Mouse (Mus musculus) forebrain, postnatal 0 days (tissue): Measurements from ENCODE around the gene Gsg1. TPM values are rescaled to one million over a fixed set of nuclear protein-coding genes. Genes with fewer than 3 reads are reported as not detected.

Experiments
- ATAC-seq: fragments of 200-750 bp; cut with Nextera tagmentation; 2 replicates; pipeline ENCODE4 v1.8.0; 2017; ENCODE audit warnings: mild to moderate bottlenecking, moderate library complexity
- DNase-seq: peaks from one replicate; pipeline ENCODE4 v3.0.0-alpha.2; 2015
- H3K27ac ChIP-seq: fragments of 300-500 bp; sonication (generic); 2 replicates; pipeline ENCODE4 v1.5.1; 2014; ENCODE audit warnings: low read depth, mild to moderate bottlenecking, antibody characterized with exemption, low read length, moderate library complexity, mixed read lengths
- H3K27me3 ChIP-seq: fragments of 300-500 bp; sonication (generic); 2 replicates; pipeline ENCODE4 v1.6.1; 2014; ENCODE audit warnings: mild to moderate bottlenecking, low read length, mixed read lengths; ENCODE audit not compliant: insufficient read depth
- H3K36me3 ChIP-seq: fragments of 300-500 bp; sonication (generic); 2 replicates; pipeline ENCODE4 v1.6.1; 2014; ENCODE audit warnings: mild to moderate bottlenecking, moderate library complexity; ENCODE audit not compliant: insufficient read depth
- H3K4me1 ChIP-seq: fragments of 300-500 bp; sonication (generic); 2 replicates; pipeline ENCODE4 v1.6.1; 2014; ENCODE audit warnings: antibody characterized with exemption; ENCODE audit not compliant: insufficient read depth
- H3K4me2 ChIP-seq: fragments of 300-500 bp; sonication (generic); 2 replicates; pipeline ENCODE4 v1.6.1; 2014; ENCODE audit warnings: low read depth, mild to moderate bottlenecking, moderate library complexity
- H3K4me3 ChIP-seq: fragments of 300-500 bp; sonication (generic); 2 replicates; pipeline ENCODE4 v1.5.1; 2014; ENCODE audit warnings: low read depth, low read length, mixed read lengths
- H3K9ac ChIP-seq: fragments of 300-500 bp; sonication (generic); 2 replicates; pipeline ENCODE4 v1.6.1; 2014; ENCODE audit warnings: mild to moderate bottlenecking
- H3K9me3 ChIP-seq: fragments of 300-500 bp; sonication (generic); 2 replicates; pipeline ENCODE4 v1.6.1; 2016; ENCODE audit warnings: low read length
- CTCF ChIP-seq: sonication (generic); IDR thresholded peaks from 2 replicates; pipeline ENCODE4 v1.5.1; 2016; ENCODE audit warnings: antibody characterized with exemption, control low read depth, low read depth
- WGBS: fragments of 180-500 bp; shearing (Covaris S2); extraction: QIAGEN DNeasy Blood & Tissue Kit; methylation state at CpG from one replicate; pipeline ENCODE4 v1.1.7; 2014; 5-methylcytosine and 5-hydroxymethylcytosine counted together
- polyA plus RNA-seq: library from polyadenylated mRNA; unstranded; fragments of >200 nt; fragmentation: Nextera tagmentation; extraction: Ambion mirVana; gene quantifications from 2 replicates; pipeline ENCODE4 v1.2.1, GENCODE M21; 2015
- total RNA-seq: library from RNA; depleted of rRNA; stranded (reverse); fragments of >200 nt; gene quantifications from 2 replicates; pipeline ENCODE4 v1.2.3, GENCODE M21; 2014

The Gsg1 gene
- total and polyA plus RNA-seq, 2 experiments from 2014 or later = 0.19 to 0.46 TPM

- no peaks in the 10 kb centered on the region for H3K36me3 ChIP-seq
- WGBS = 66% methylated on average over 6 of the region's 6 CpGs
- TF ChIP-seq CTCF = no peak
- no peak overlapping the region for H3K4me2 ChIP-seq
- H3K9ac ChIP-seq = no peak overlapping the region
- no peak overlapping the region for H3K4me3 ChIP-seq
- no peak overlapping the region for H3K27ac ChIP-seq
- no peaks in the 10 kb centered on the region for H3K27me3 ChIP-seq
- no peaks in the 10 kb centered on the region for H3K9me3 ChIP-seq
- DNase-seq = no peak
- no peak for ATAC-seq
- H3K4me1 ChIP-seq = peaks cover 20% of the 10 kb centered on the region
Measured at GRCm38 (mm10) chr6:135247861-135248260, 6.3 kb downstream of the Gsg1 start.

GRCm38 (mm10) chr6:135245586-135245985, 8.6 kb downstream of the Gsg1 start:
- TF ChIP-seq CTCF = no peak
- H3K27me3 ChIP-seq = no peaks in the 10 kb centered on the region
- no peaks in the 10 kb centered on the region for H3K36me3 ChIP-seq
- H3K9ac ChIP-seq = no peak overlapping the region
- peaks cover 7% of the 10 kb centered on the region; the same call in 1 of the 2 replicates for H3K4me1 ChIP-seq
- DNase-seq = no peak
- no peak overlapping the region for H3K27ac ChIP-seq
- WGBS = 45% methylated on average over 8 of the region's 8 CpGs
- H3K9me3 ChIP-seq = no peaks in the 10 kb centered on the region
- H3K4me2 ChIP-seq = no peak overlapping the region
- no peak for ATAC-seq
- no peak overlapping the region for H3K4me3 ChIP-seq

- WGBS = 97% methylated on average over 8 of the region's 8 CpGs
- H3K36me3 ChIP-seq = peaks cover 27% of the 10 kb centered on the region
- no peaks in the 10 kb centered on the region for H3K4me1 ChIP-seq
- no peak overlapping the region for H3K27ac ChIP-seq
- no peaks in the 10 kb centered on the region for H3K9me3 ChIP-seq
- no peak overlapping the region for H3K4me3 ChIP-seq
- DNase-seq (no peak), ATAC-seq (no peak)
- no peak for TF ChIP-seq CTCF
- no peak overlapping the region for H3K9ac ChIP-seq
- no peak overlapping the region for H3K4me2 ChIP-seq
- H3K27me3 ChIP-seq = no peaks in the 10 kb centered on the region
Measured at GRCm38 (mm10) chr6:135240361-135240760, 13.8 kb downstream of the Gsg1 start.

GRCm38 (mm10) chr6:135238211-135238610, 15.9 kb downstream of the Gsg1 start:
- 47% methylated on average over 4 of the region's 4 CpGs for WGBS
- no peak for ATAC-seq
- TF ChIP-seq CTCF = no peak

GRCm38 (mm10) chr6:135237326-135237725, 16.8 kb downstream of the Gsg1 start:
- Histone ChIP-seq H3K4me2 (no peak overlapping the region), H3K4me3 (no peak overlapping the region), H3K36me3 (peaks cover 52% of the 10 kb centered on the region), H3K9me3 (no peaks in the 10 kb centered on the region), H3K27ac (no peak overlapping the region), H3K27me3 (no peaks in the 10 kb centered on the region), H3K4me1 (no peaks in the 10 kb centered on the region), H3K9ac (no peak overlapping the region)
- WGBS = 79% methylated on average over 14 of the region's 14 CpGs
- DNase-seq (no peak), ATAC-seq (no peak)
- no peak for TF ChIP-seq CTCF

More at GRCm38 (mm10) chr6:135238211-135238610, 15.9 kb downstream of the Gsg1 start:
- Histone ChIP-seq H3K4me3 (no peak overlapping the region), H3K36me3 (peaks cover 44% of the 10 kb centered on the region), H3K9me3 (no peaks in the 10 kb centered on the region), H3K9ac (no peak overlapping the region), H3K4me2 (no peak overlapping the region), H3K4me1 (no peaks in the 10 kb centered on the region), H3K27ac (no peak overlapping the region), H3K27me3 (no peaks in the 10 kb centered on the region)
- DNase-seq = no peak

GRCm38 (mm10) chr6:135236576-135236975, 17.6 kb downstream of the Gsg1 start:
- Histone ChIP-seq H3K9me3 (no peaks in the 10 kb centered on the region), H3K4me3 (no peak overlapping the region), H3K36me3 (peaks cover 57% of the 10 kb centered on the region), H3K4me1 (no peaks in the 10 kb centered on the region), H3K4me2 (no peak overlapping the region), H3K27ac (no peak overlapping the region), H3K27me3 (no peaks in the 10 kb centered on the region), H3K9ac (no peak overlapping the region)
- DNase-seq (no peak), ATAC-seq (no peak)
- WGBS = 90% methylated on average over 3 of the region's 3 CpGs
- peak; percentile 38 for TF ChIP-seq CTCF

- WGBS = 91% methylated on average over 3 of the region's 3 CpGs
- Histone ChIP-seq H3K9me3 (no peaks in the 10 kb centered on the region), H3K27ac (no peak overlapping the region), H3K4me3 (no peak overlapping the region), H3K9ac (no peak overlapping the region), H3K27me3 (no peaks in the 10 kb centered on the region), H3K36me3 (peaks cover 57% of the 10 kb centered on the region), H3K4me1 (no peaks in the 10 kb centered on the region), H3K4me2 (no peak overlapping the region)
- DNase-seq = no peak
- no peak for ATAC-seq
- no peak for TF ChIP-seq CTCF
Measured at GRCm38 (mm10) chr6:135235742-135236141, 18.4 kb downstream of the Gsg1 start.
